ENCODE assay signal across 9 mouse cellular contexts in genomic region chr15:37102035-37102555, GRCm38 (mm10).
DNase-seq lines count a peak whose midpoint lies in the region; ATAC-seq and TF ChIP-seq lines count a peak whose summit lies in the region.
"Had no signal": no experiment of that assay in that cellular context is flagged by ENCODE, and none has a peak within 500 bp of the region (broad histone marks: within the 10 kb centered on the region; RNA-seq: fewer than 3 reads in every experiment).

No protein-coding gene starts in this region.

- H3K4me3 ChIP-seq in gastrocnemius, adult 2 months: no peak overlapping the region
- H3K4me3 ChIP-seq in lung, postnatal 0 days (ENCODE audit: low read depth, low read length): no peak overlapping the region
- H3K4me3 ChIP-seq in lung, adult 2 months (replicated peaks; ENCODE audit: extremely low read depth, low read depth, low read length): no peak overlapping the region
- no peak overlapping the region for H3K4me3 ChIP-seq in midbrain, postnatal 0 days (ENCODE audit: low read depth, low read length)
- H3K4me3 ChIP-seq: embryonic facial prominence, embryonic 13.5 days; heart, embryonic 10.5 days had no signal

- no peak for DNase-seq in gastrocnemius, adult 2 months
- DNase-seq in gastrocnemius, postnatal 14 days: no peak
- DNase-seq in lung, postnatal 0 days (ENCODE audit: low spot score): peak; percentile 76
- no peak for DNase-seq in lung, adult 2 months
- DNase-seq in adipocyte (ENCODE audit: low spot score): peak; percentile 48
- DNase-seq in midbrain, postnatal 0 days (ENCODE audit: low spot score): peak; percentile 44
- DNase-seq in frontal cortex, postnatal 10 days (ENCODE audit: low spot score in 2 of 2): no peak

- H3K4me1 ChIP-seq in lung, postnatal 0 days (ENCODE audit: insufficient read depth, low read depth, low read length): no peaks in the 10 kb centered on the region
- no peaks in the 10 kb centered on the region for H3K4me1 ChIP-seq in lung, adult 2 months (ENCODE audit: control insufficient read depth, insufficient read depth, low read length)
- no peaks in the 10 kb centered on the region for H3K4me1 ChIP-seq in midbrain, postnatal 0 days (ENCODE audit: insufficient read depth, low read length)
- H3K4me1 ChIP-seq: embryonic facial prominence, embryonic 13.5 days; heart, embryonic 10.5 days had no signal

- no peaks in the 10 kb centered on the region for H3K36me3 ChIP-seq in lung, postnatal 0 days (ENCODE audit: insufficient read depth, low read length)
- no peaks in the 10 kb centered on the region for H3K36me3 ChIP-seq in midbrain, postnatal 0 days (ENCODE audit: insufficient read depth, low read length)
- H3K36me3 ChIP-seq: embryonic facial prominence, embryonic 13.5 days; heart, embryonic 10.5 days had no signal

- H3K4me2 ChIP-seq in lung, postnatal 0 days (replicated peaks; ENCODE audit: low read depth, low read length): no peak overlapping the region
- no peak overlapping the region for H3K4me2 ChIP-seq in midbrain, postnatal 0 days (ENCODE audit: low read depth, low read length, poor library complexity, severe bottlenecking)
- H3K4me2 ChIP-seq: embryonic facial prominence, embryonic 13.5 days had no signal

- peak; percentile 52 for TF ChIP-seq CTCF in gastrocnemius, adult 2 months (IDR thresholded peaks at IDR 0.05)
- peak; percentile 57 for TF ChIP-seq CTCF in lung, postnatal 0 days (IDR thresholded peaks at IDR 0.05)
- no peak for TF ChIP-seq CTCF in lung, adult 2 months (IDR thresholded peaks at IDR 0.05; ENCODE audit: insufficient read depth, low read length)
- TF ChIP-seq CTCF in midbrain, postnatal 0 days (IDR thresholded peaks at IDR 0.05): peak; percentile 67

- TF ChIP-seq POLR2A in lung, adult 2 months (IDR thresholded peaks at IDR 0.05; ENCODE audit: borderline replicate concordance, extremely low read depth, low read depth, low read length): no peak

- H3K27me3 ChIP-seq in lung, postnatal 0 days (replicated peaks; ENCODE audit: insufficient read depth, low read length): no peaks in the 10 kb centered on the region
- no peaks in the 10 kb centered on the region for H3K27me3 ChIP-seq in midbrain, postnatal 0 days (ENCODE audit: insufficient read depth, low read length)
- H3K27me3 ChIP-seq: embryonic facial prominence, embryonic 13.5 days had no signal

- WGBS in lung, postnatal 0 days: 55% methylated on average over 2 of the region's 2 CpGs
- 55% methylated on average over 2 of the region's 2 CpGs for WGBS in lung, adult 2 months
- WGBS in midbrain, postnatal 0 days: 43% methylated on average over 2 of the region's 2 CpGs

- no peak overlapping the region for H3K9ac ChIP-seq in lung, postnatal 0 days (replicated peaks; ENCODE audit: low read depth)
- no peak overlapping the region for H3K9ac ChIP-seq in midbrain, postnatal 0 days (replicated peaks; ENCODE audit: low read length, poor library complexity, severe bottlenecking)
- H3K9ac ChIP-seq: embryonic facial prominence, embryonic 13.5 days had no signal

- H3K27ac ChIP-seq in gastrocnemius, adult 2 months: no peak overlapping the region
- no peak overlapping the region for H3K27ac ChIP-seq in lung, postnatal 0 days (ENCODE audit: low read length)
- H3K27ac ChIP-seq in midbrain, postnatal 0 days (ENCODE audit: low read depth, low read length): no peak overlapping the region
- H3K27ac ChIP-seq: embryonic facial prominence, embryonic 13.5 days; heart, embryonic 10.5 days had no signal

- peak; percentile 76 for ATAC-seq in lung, postnatal 0 days
- no peak for ATAC-seq in midbrain, postnatal 0 days (ENCODE audit: low FRiP score)

- no peak for TF ChIP-seq EP300 in lung, postnatal 0 days (IDR thresholded peaks at IDR 0.05)

- intact Hi-C loops in gastrocnemius, adult 2 months (cut with DNase I): loop anchor here (5.0 kb wide), 1 partner anchor 385 kb away; no protein-coding TSS in a partner anchor
- intact Hi-C loops in gastrocnemius, postnatal 14 days (cut with DNase I; ENCODE audit: low total_unique reads): no loop called here

- no peaks in the 10 kb centered on the region for H3K9me3 ChIP-seq in lung, postnatal 0 days (ENCODE audit: low read length)
- H3K9me3 ChIP-seq in midbrain, postnatal 0 days (ENCODE audit: low read length): no peaks in the 10 kb centered on the region
- H3K9me3 ChIP-seq: embryonic facial prominence, embryonic 13.5 days; heart, embryonic 10.5 days had no signal

Comparison
In these comparisons a context has a peak if more than half of its experiments do, and no peak if none do; other contexts are left out.
1. DNase-seq: peak in lung, postnatal 0 days (single experiment), adipocyte (single experiment) and midbrain, postnatal 0 days (single experiment); none in gastrocnemius, adult 2 months (single experiment), gastrocnemius, postnatal 14 days (single experiment), lung, adult 2 months (single experiment) and frontal cortex, postnatal 10 days (0 of 2).